Mouse (Mus musculus): ENCODE measurements around the gene Olfr1269. TPM values are rescaled to one million over a fixed set of nuclear protein-coding genes. Genes with fewer than 3 reads are reported as not detected.

The Olfr1269 gene
- polyA plus RNA-seq (2014; fragmentation: Nextera tagmentation; extraction: Ambion mirVana): not detected in 2 replicates

- no peaks in the 10 kb centered on the region for H3K9me3 ChIP-seq (replicated peaks; ENCODE audit: control insufficient read depth, low read length)
- no peak within 1 kb of the TSS for H3K4me2 ChIP-seq
- 77% methylated on average over 1 of the region's 1 CpGs for WGBS (ENCODE audit: insufficient replicate concordance)
- H3K4me3 ChIP-seq (ENCODE audit: low read depth, low read length): no peak within 1 kb of the TSS
- H3K9ac ChIP-seq (ENCODE audit: low read depth, low read length): no peak within 1 kb of the TSS
- no peaks in the 10 kb centered on the region for H3K36me3 ChIP-seq (ENCODE audit: control insufficient read depth, insufficient read depth, low read length)
- no peaks in the 10 kb centered on the region for H3K27me3 ChIP-seq (ENCODE audit: control insufficient read depth, insufficient read depth, low read length)
- no peaks in the 10 kb centered on the region for H3K4me1 ChIP-seq (ENCODE audit: control insufficient read depth, insufficient read depth, low read length)
- no peak for ATAC-seq (replicated peaks; ENCODE audit: insufficient number of reproducible peaks, low FRiP score, low TSS enrichment)
- H3K27ac ChIP-seq (ENCODE audit: low read depth, low read length): no peak within 1 kb of the TSS
Observed at GRCm38 (mm10) chr2:90121312-90121711, at the start of gene Olfr1269. Gene Olfr1269 (minus strand): TSS chr2:90121412.

DNA sequence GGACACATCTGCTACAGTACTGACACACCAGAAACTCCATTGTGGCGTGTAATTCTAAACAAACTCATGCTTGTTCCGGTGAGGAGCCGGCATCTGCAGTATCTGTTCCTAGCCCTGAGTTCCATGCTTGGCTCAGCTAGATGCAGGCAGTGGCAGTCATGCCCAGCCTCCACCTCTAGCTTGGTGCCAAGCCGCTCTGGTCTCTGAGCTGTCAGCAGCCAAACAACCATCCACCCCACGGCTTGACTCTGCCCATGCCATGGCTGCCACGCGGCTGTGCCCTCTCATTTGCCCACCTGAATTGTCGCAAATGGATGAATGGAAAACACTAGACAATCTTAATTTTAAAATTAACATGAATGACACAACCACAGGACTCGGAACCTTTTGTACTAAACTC lies 32.7 kb upstream of the Olfr1269 start:
- Histone ChIP-seq H3K9ac (ENCODE audit: low read depth, low read length) (no peak overlapping the region), H3K4me2 (no peak overlapping the region), H3K27me3 (ENCODE audit: control insufficient read depth, insufficient read depth, low read length) (no peaks in the 10 kb centered on the region), H3K4me1 (ENCODE audit: control insufficient read depth, insufficient read depth, low read length) (no peaks in the 10 kb centered on the region), H3K4me3 (ENCODE audit: low read depth, low read length) (no peak overlapping the region), H3K9me3 (replicated peaks; ENCODE audit: control insufficient read depth, low read length) (no peaks in the 10 kb centered on the region), H3K27ac (ENCODE audit: low read depth, low read length) (no peak overlapping the region), H3K36me3 (ENCODE audit: control insufficient read depth, insufficient read depth, low read length) (no peaks in the 10 kb centered on the region)
- no peak for ATAC-seq (replicated peaks; ENCODE audit: insufficient number of reproducible peaks, low FRiP score, low TSS enrichment)
- WGBS (ENCODE audit: insufficient replicate concordance): 80% methylated on average over 9 of the region's 9 CpGs

DNA sequence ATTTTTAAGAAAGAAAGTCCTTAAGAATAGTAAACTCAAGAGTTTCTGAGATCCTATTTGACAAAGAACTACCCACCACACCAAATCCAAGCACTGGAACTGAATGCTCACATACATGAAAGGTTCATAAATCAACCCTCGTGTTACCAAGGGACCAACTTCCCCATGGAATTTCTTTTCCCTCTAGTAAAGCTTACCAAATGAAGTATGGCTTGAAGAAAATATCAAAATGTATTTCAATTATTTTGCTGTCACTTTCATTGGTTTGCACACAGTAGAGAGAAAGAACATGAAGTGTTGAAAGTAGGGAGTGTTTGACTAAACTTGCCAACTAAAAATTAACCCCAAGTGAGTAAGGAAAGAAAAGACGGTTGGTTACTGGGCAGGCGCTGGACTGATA lies 31.8 kb upstream of the Olfr1269 start, which contains the start of gene Olfr1270:
Gene Olfr1270, minus strand, starts transcription at position 101 of the 400 bp plus-strand sequence.
- Histone ChIP-seq H3K4me1 (ENCODE audit: control insufficient read depth, insufficient read depth, low read length) (no peaks in the 10 kb centered on the region), H3K4me2 (no peak within 1 kb of the TSS), H3K36me3 (ENCODE audit: control insufficient read depth, insufficient read depth, low read length) (no peaks in the 10 kb centered on the region), H3K27me3 (ENCODE audit: control insufficient read depth, insufficient read depth, low read length) (no peaks in the 10 kb centered on the region), H3K4me3 (ENCODE audit: low read depth, low read length) (no peak within 1 kb of the TSS), H3K9me3 (replicated peaks; ENCODE audit: control insufficient read depth, low read length) (no peaks in the 10 kb centered on the region), H3K27ac (ENCODE audit: low read depth, low read length) (no peak within 1 kb of the TSS), H3K9ac (ENCODE audit: low read depth, low read length) (no peak within 1 kb of the TSS)
- no peak for ATAC-seq (replicated peaks; ENCODE audit: insufficient number of reproducible peaks, low FRiP score, low TSS enrichment)
- WGBS (ENCODE audit: insufficient replicate concordance): 74% methylated on average over 3 of the region's 3 CpGs

DNA sequence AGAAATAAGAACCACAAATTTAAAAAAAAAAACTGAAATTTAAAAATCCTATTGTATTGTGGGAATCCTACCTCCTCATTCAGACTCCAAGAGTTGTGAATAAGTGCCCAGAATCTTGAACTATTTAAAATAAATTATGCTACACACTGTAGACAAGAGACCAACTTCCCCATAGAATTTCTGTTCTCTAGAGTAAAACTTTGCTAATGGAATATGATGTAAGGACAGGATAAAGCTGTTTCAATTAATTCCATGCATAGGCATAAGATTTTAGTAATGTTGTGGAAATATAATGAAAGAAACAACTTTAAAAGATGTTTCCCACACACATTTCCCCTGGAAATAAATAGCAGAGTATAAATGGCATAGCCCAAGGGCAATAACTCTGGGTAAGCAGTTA lies 21.0 kb upstream of the Olfr1269 start, which contains the start of gene Olfr32:
Gene Olfr32, minus strand, starts transcription at position 101 of the 400 bp plus-strand sequence.
- Histone ChIP-seq H3K27me3 (ENCODE audit: control insufficient read depth, insufficient read depth, low read length) (no peaks in the 10 kb centered on the region), H3K9me3 (replicated peaks; ENCODE audit: control insufficient read depth, low read length) (no peaks in the 10 kb centered on the region), H3K4me3 (ENCODE audit: low read depth, low read length) (no peak within 1 kb of the TSS), H3K4me1 (ENCODE audit: control insufficient read depth, insufficient read depth, low read length) (no peaks in the 10 kb centered on the region), H3K9ac (ENCODE audit: low read depth, low read length) (no peak within 1 kb of the TSS), H3K4me2 (no peak within 1 kb of the TSS), H3K36me3 (ENCODE audit: control insufficient read depth, insufficient read depth, low read length) (no peaks in the 10 kb centered on the region), H3K27ac (ENCODE audit: low read depth, low read length) (no peak within 1 kb of the TSS)
- no peak for ATAC-seq (replicated peaks; ENCODE audit: insufficient number of reproducible peaks, low FRiP score, low TSS enrichment)

GRCm38 (mm10) chr2:90070065-90070464 lies 51.1 kb downstream of the Olfr1269 start:
- Histone ChIP-seq H3K27ac (ENCODE audit: low read depth, low read length) (no peak overlapping the region), H3K4me2 (no peak overlapping the region), H3K9ac (ENCODE audit: low read depth, low read length) (no peak overlapping the region), H3K4me3 (ENCODE audit: low read depth, low read length) (no peak overlapping the region), H3K4me1 (ENCODE audit: control insufficient read depth, insufficient read depth, low read length) (no peaks in the 10 kb centered on the region), H3K27me3 (ENCODE audit: control insufficient read depth, insufficient read depth, low read length) (no peaks in the 10 kb centered on the region), H3K36me3 (ENCODE audit: control insufficient read depth, insufficient read depth, low read length) (no peaks in the 10 kb centered on the region), H3K9me3 (replicated peaks; ENCODE audit: control insufficient read depth, low read length) (no peaks in the 10 kb centered on the region)
- 67% methylated on average over 2 of the region's 2 CpGs for WGBS (ENCODE audit: insufficient replicate concordance)
- ATAC-seq (replicated peaks; ENCODE audit: insufficient number of reproducible peaks, low FRiP score, low TSS enrichment): no peak

Other genes with a start within 250 kb of the Olfr1269 start
- not detected in 2 replicates for gene Olfr1257, start 243.0 kb downstream of the Olfr1269 start, polyA plus RNA-seq (2014; fragmentation: Nextera tagmentation; extraction: Ambion mirVana)
- gene Olfr1258, start 194.1 kb downstream of the Olfr1269 start, polyA plus RNA-seq (2014; fragmentation: Nextera tagmentation; extraction: Ambion mirVana): not detected in 2 replicates
- not detected in 2 replicates for gene Olfr1259, start 172.7 kb downstream of the Olfr1269 start, polyA plus RNA-seq (2014; fragmentation: Nextera tagmentation; extraction: Ambion mirVana)
- not detected in 2 replicates for gene Olfr1260, start 147.1 kb downstream of the Olfr1269 start, polyA plus RNA-seq (2014; fragmentation: Nextera tagmentation; extraction: Ambion mirVana)
- not detected in 2 replicates for gene Olfr1261, start 130.2 kb downstream of the Olfr1269 start, polyA plus RNA-seq (2014; fragmentation: Nextera tagmentation; extraction: Ambion mirVana)
- not detected in 2 replicates for gene Olfr1262, start 121.3 kb downstream of the Olfr1269 start, polyA plus RNA-seq (2014; fragmentation: Nextera tagmentation; extraction: Ambion mirVana)
- not detected in 2 replicates for gene Olfr1263, start 109.3 kb downstream of the Olfr1269 start, polyA plus RNA-seq (2014; fragmentation: Nextera tagmentation; extraction: Ambion mirVana)
- not detected in 2 replicates for gene Olfr1264, start 95.8 kb downstream of the Olfr1269 start, polyA plus RNA-seq (2014; fragmentation: Nextera tagmentation; extraction: Ambion mirVana)
- gene Olfr1265, start 86.1 kb downstream of the Olfr1269 start, polyA plus RNA-seq (2014; fragmentation: Nextera tagmentation; extraction: Ambion mirVana): not detected in 2 replicates
- not detected in 2 replicates for gene Olfr140, start 57.8 kb downstream of the Olfr1269 start, polyA plus RNA-seq (2014; fragmentation: Nextera tagmentation; extraction: Ambion mirVana)
- gene Olfr32, start 20.9 kb upstream of the Olfr1269 start, polyA plus RNA-seq (2014; fragmentation: Nextera tagmentation; extraction: Ambion mirVana): not detected in 2 replicates
- not detected in 2 replicates for gene Olfr1270, start 31.7 kb upstream of the Olfr1269 start, polyA plus RNA-seq (2014; fragmentation: Nextera tagmentation; extraction: Ambion mirVana)
- gene Olfr1506, start 103.1 kb upstream of the Olfr1269 start, polyA plus RNA-seq (2014; fragmentation: Nextera tagmentation; extraction: Ambion mirVana): not detected in 2 replicates
- not detected in 2 replicates for gene Olfr142, start 136.2 kb upstream of the Olfr1269 start, polyA plus RNA-seq (2014; fragmentation: Nextera tagmentation; extraction: Ambion mirVana)
- not detected in 2 replicates for gene Olfr1271, start 149.6 kb upstream of the Olfr1269 start, polyA plus RNA-seq (2014; fragmentation: Nextera tagmentation; extraction: Ambion mirVana)
- gene Olfr1272, start 171.4 kb upstream of the Olfr1269 start, polyA plus RNA-seq (2014; fragmentation: Nextera tagmentation; extraction: Ambion mirVana): not detected in 2 replicates
- gene Gm13769, start 200.8 kb upstream of the Olfr1269 start, polyA plus RNA-seq (2014; fragmentation: Nextera tagmentation; extraction: Ambion mirVana): 0.08 TPM in 1 of 2 replicates, not detected in the other

All from heart, embryonic 11.5 days (tissue).